Mouse (Mus musculus) heart, embryonic 13.5 days (tissue): ENCODE results near the gene Efhd1. TPM values are rescaled to one million over a fixed set of nuclear protein-coding genes. Genes with fewer than 3 reads are reported as not detected.
A peak's percentile ranks its signal among the peaks of the same experiment; 100 is the strongest.

ENCODE experiments used
- ATAC-seq: fragments of 200-750 bp; cut with Nextera tagmentation; 2 replicates; pipeline ENCODE4 v1.8.0; 2017; ENCODE audit warnings: moderate TSS enrichment; ENCODE audit not compliant: insufficient number of reproducible peaks, low FRiP score, low TSS enrichment; ENCODE audit errors: extremely low read depth
- H3K27ac ChIP-seq: fragments of 300-500 bp; sonication (generic); replicated peaks from 2 replicates; pipeline ENCODE4 v1.5.1; 2015; ENCODE audit warnings: moderate library complexity, mild to moderate bottlenecking, inconsistent platforms
- H3K27me3 ChIP-seq: fragments of 300-500 bp; sonication (generic); replicated peaks from 2 replicates; pipeline ENCODE4 v1.6.1; 2015; ENCODE audit warnings: mild to moderate bottlenecking, inconsistent platforms
- H3K36me3 ChIP-seq: fragments of 300-500 bp; sonication (generic); 2 replicates; pipeline ENCODE4 v1.6.1; 2015; ENCODE audit warnings: mild to moderate bottlenecking, inconsistent platforms
- H3K4me1 ChIP-seq: fragments of 300-500 bp; sonication (generic); 2 replicates; pipeline ENCODE4 v1.6.1; 2015; ENCODE audit warnings: inconsistent platforms
- H3K4me2 ChIP-seq: fragments of 300-500 bp; sonication (generic); 2 replicates; pipeline ENCODE4 v1.6.1; 2015; ENCODE audit warnings: inconsistent platforms, mild to moderate bottlenecking, moderate library complexity
- H3K4me3 ChIP-seq: fragments of 300-500 bp; sonication (generic); 2 replicates; pipeline ENCODE4 v1.5.1; 2015; ENCODE audit warnings: moderate library complexity, mild to moderate bottlenecking, inconsistent platforms
- H3K9ac ChIP-seq: fragments of 300-500 bp; sonication (generic); 2 replicates; pipeline ENCODE4 v1.6.1; 2015; ENCODE audit warnings: inconsistent platforms, mild to moderate bottlenecking, moderate library complexity
- H3K9me3 ChIP-seq: fragments of 300-500 bp; sonication (generic); 2 replicates; pipeline ENCODE4 v1.6.1; 2016; ENCODE audit warnings: inconsistent platforms
- WGBS: fragments of 180-500 bp; shearing (Covaris S2); methylation state at CpG from one replicate; pipeline ENCODE4 v1.1.7; 2015; ENCODE audit warnings: mixed read lengths; 5-methylcytosine and 5-hydroxymethylcytosine counted together
- polyA plus RNA-seq: library from polyadenylated mRNA; unstranded; fragments of >200 nt; fragmentation: Nextera tagmentation; extraction: Ambion mirVana; gene quantifications from 2 replicates; pipeline ENCODE4 v1.2.1, GENCODE M21; 2015

Efhd1 gene
- polyA plus RNA-seq, 1 experiment from 2014 or later: 0.29 TPM

DNA sequence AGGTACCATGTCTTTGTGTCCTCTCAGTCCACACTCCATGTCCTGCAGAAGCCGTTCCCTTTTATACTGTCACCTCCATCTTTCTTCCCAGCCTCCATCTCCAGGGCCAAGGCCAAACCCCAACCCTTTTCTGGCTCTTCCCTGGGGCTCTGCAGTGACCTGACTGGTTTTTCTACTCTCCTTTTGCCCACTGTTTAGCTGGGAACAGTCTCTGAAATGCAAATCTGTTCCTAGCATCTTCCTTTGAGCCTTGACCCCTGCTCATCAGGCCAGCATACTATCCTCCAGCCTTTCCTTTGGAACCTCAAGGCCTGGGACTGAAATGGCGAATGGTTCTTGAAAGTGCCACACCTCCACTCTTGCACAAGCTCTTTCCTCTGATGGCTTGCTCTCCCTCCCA, 49.0 kb downstream of the Efhd1 start:
- Histone ChIP-seq H3K9ac (no peak overlapping the region), H3K9me3 (no peaks in the 10 kb centered on the region), H3K4me1 (peaks cover 6% of the 10 kb centered on the region), H3K27ac (no peak overlapping the region), H3K4me2 (no peak overlapping the region), H3K27me3 (no peaks in the 10 kb centered on the region), H3K36me3 (no peaks in the 10 kb centered on the region), H3K4me3 (no peak overlapping the region)
- WGBS: 79% methylated on average over 2 of the region's 2 CpGs
- no peak for ATAC-seq

DNA sequence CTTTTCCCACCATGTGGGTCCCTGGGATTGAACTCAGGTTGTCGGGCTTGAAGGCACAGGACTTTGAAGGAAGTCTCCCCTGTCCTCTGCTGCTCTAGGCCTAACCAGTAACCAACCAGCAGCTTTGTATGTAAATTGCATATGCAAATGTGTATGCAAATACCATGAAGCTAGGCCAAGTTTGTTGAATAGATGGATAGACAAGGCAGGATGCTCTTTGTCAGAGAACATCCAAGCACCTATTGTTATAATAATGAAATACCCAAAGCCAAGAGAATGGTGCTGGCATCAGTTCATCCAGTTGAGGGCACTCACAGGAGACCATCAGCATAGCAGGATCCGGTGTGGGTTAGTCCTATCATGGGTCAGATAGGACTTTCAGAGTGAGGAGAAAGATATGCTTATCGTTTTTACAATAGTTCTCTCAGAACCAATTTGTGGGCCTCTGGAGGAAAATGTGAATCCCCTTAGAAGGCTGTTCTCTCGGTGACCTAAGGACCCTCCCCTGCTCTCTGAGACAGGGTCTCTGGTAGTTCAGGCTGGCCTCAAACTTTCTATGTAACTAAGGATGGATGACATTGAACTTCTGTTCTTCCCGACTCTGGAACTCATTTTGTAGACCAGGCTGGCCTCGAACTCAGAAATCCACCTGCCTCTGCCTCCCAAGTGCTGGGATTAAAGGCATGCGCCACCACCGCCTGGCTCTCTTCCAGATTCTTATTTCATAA, 49.8 kb downstream of the Efhd1 start:
- peaks cover 5% of the 10 kb centered on the region; the same call in 1 of the 2 replicates for H3K9me3 ChIP-seq
- no peak overlapping the region for H3K9ac ChIP-seq
- WGBS: 79% methylated on average over 8 of the region's 8 CpGs
- ATAC-seq: no peak
- H3K4me2 ChIP-seq: no peak overlapping the region
- no peaks in the 10 kb centered on the region for H3K27me3 ChIP-seq
- no peak overlapping the region for H3K27ac ChIP-seq
- no peaks in the 10 kb centered on the region for H3K36me3 ChIP-seq
- H3K4me1 ChIP-seq: peaks cover 6% of the 10 kb centered on the region
- no peak overlapping the region for H3K4me3 ChIP-seq

DNA sequence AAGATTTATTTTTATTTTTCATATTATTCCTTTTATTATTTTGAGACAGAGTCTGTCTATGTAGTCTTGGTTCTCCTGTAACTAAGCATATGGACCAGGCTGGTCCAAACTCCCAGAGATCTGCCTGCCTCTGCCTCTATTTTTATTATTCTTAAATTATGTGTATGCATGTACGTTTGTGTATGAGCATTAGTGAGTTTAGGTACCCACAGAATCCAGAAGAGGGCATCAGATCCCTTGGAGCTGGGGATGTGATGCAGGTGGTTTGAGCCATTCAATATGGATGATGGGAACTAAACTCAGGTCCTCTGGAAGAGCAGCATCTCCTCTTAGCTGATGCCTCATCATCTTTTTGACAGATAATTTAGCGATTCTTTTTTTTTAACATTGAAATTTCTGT, 51.3 kb downstream of the Efhd1 start:
- no peak for ATAC-seq
- H3K4me1 ChIP-seq: peaks cover 6% of the 10 kb centered on the region
- no peak overlapping the region for H3K4me3 ChIP-seq
- WGBS: 81% methylated on average over 2 of the region's 2 CpGs
- no peaks in the 10 kb centered on the region for H3K27me3 ChIP-seq
- H3K36me3 ChIP-seq: no peaks in the 10 kb centered on the region
- no peak overlapping the region for H3K9ac ChIP-seq
- no peak overlapping the region for H3K27ac ChIP-seq
- H3K4me2 ChIP-seq: no peak overlapping the region
- H3K9me3 ChIP-seq: peaks cover 18% of the 10 kb centered on the region

DNA sequence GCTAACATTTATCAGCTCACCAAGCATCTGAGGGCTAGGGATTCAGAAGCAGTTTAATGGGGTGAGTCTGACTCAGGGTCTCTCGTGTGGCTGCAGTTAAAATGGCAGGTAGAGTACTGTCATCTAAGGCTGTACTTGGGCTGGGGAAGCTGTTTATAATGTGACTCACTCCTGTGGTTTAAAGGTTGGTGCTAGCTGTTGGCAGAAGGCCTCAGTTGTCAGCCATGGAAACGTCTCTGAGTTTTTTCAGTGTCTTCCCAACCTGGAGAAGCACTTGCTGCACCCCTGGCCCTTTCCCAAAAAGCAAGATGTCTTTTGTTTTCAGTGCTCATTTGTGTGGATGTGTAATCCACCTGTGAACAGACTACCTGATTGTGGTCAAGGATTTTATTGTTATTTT, 51.7 kb downstream of the Efhd1 start:
- H3K36me3 ChIP-seq: no peaks in the 10 kb centered on the region
- no peak overlapping the region for H3K9ac ChIP-seq
- no peak for ATAC-seq
- 61% methylated on average over 2 of the region's 2 CpGs for WGBS
- peaks cover 22% of the 10 kb centered on the region for H3K9me3 ChIP-seq
- no peak overlapping the region for H3K4me2 ChIP-seq
- no peak overlapping the region for H3K4me3 ChIP-seq
- H3K4me1 ChIP-seq: peaks cover 6% of the 10 kb centered on the region
- H3K27me3 ChIP-seq: no peaks in the 10 kb centered on the region
- H3K27ac ChIP-seq: no peak overlapping the region

DNA sequence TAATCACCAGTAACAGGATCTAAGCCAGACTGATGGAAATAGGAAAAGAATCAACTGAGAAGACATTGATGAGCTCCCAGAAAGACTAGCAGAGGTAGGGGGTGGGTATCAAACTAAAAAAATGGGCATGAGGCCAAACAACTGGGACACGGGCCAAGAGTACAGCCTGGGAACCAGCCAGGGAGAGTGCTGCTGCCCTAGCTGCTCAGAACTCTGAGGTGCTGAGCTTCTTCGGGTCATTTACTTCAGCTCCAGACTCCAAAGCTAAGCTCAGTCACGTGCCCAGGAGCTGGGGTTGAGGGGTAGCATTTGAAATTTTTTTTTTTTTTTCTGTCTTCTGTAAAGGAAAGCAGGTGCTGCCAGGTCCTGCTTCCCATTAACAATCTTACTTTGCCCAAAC, 52.5 kb downstream of the Efhd1 start:
- Histone ChIP-seq H3K4me1 (peaks cover 6% of the 10 kb centered on the region), H3K4me2 (no peak overlapping the region), H3K27ac (no peak overlapping the region), H3K4me3 (no peak overlapping the region), H3K36me3 (no peaks in the 10 kb centered on the region; the same call in 1 of the 2 replicates), H3K9ac (no peak overlapping the region), H3K9me3 (peaks cover 29% of the 10 kb centered on the region), H3K27me3 (no peaks in the 10 kb centered on the region)
- WGBS: 31% methylated on average over 3 of the region's 3 CpGs
- no peak for ATAC-seq

DNA sequence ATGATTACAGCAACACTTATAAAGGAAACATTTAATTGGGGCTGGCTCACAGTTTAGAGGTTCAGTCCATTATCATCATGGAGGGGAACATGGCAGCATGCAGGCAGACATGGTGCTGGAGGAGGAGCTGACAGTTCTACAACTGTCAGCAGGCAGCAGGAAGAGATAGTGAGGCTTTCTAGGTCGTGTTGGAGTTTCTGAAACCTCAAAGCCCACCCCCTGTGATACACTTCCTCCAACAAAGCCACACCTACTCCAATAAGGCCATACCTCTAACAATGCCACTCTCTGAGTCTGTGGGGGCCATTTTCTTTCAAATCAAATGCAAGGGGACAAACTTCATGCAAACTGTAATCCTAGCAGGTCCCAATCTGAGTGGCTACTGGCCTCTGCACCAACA, 56.9 kb downstream of the Efhd1 start:
- H3K27me3 ChIP-seq: no peaks in the 10 kb centered on the region
- H3K4me3 ChIP-seq: no peak overlapping the region
- H3K36me3 ChIP-seq: no peaks in the 10 kb centered on the region; the same call in 1 of the 2 replicates
- 5% methylated on average over 1 of the region's 1 CpGs for WGBS
- peaks cover 31% of the 10 kb centered on the region for H3K9me3 ChIP-seq
- no peak overlapping the region for H3K27ac ChIP-seq
- H3K9ac ChIP-seq: no peak overlapping the region
- H3K4me2 ChIP-seq: no peak overlapping the region
- H3K4me1 ChIP-seq: peaks cover 6% of the 10 kb centered on the region
- ATAC-seq: no peak

DNA sequence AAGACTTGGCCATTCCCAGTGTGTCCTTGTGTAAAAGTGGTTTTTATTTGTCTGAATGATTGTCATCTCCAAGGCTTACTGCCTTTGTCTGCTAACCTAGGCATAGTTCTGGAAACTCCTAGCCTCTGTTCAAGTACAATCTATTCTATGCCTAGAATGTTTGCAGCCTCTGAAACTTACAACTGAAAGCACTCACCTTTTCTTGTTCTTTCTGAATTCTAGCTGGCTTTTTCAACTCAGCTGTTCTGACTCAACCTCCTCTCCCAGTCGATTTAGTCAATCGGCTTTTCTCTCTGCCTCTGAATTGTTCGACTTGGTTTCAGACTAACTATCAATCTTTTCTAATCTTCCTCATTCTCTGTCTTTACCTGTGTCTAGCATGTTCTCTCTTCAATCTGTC, 58.6 kb downstream of the Efhd1 start:
- Histone ChIP-seq H3K9me3 (peaks cover 31% of the 10 kb centered on the region), H3K4me3 (no peak overlapping the region), H3K4me2 (no peak overlapping the region), H3K27ac (no peak overlapping the region), H3K27me3 (no peaks in the 10 kb centered on the region), H3K36me3 (no peaks in the 10 kb centered on the region; the same call in 1 of the 2 replicates), H3K9ac (no peak overlapping the region), H3K4me1 (peaks cover 5% of the 10 kb centered on the region; the same call in 1 of the 2 replicates)
- 82% methylated on average over 3 of the region's 3 CpGs for WGBS
- ATAC-seq: no peak

DNA sequence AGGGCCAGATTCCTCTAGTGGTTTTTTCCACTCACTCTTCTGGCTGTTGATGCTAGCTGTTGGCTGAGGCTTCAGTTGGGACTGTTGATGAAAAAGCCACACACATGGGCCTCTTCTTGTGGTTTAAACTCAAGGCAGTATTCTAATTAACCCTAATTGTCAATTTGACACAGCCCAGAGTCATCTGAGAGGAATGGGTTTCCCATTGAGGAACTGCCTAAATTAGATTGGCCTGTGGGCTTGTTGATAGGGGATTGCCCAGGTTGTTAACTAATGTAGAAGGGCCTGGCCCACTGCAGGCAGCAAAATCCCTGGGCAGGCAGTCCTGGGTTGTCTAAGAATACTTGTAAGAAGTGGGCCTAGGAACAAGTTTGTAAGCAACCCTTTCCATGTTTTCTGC, 60.5 kb downstream of the Efhd1 start:
- H3K9ac ChIP-seq: no peak overlapping the region
- H3K27me3 ChIP-seq: no peaks in the 10 kb centered on the region
- H3K4me2 ChIP-seq: no peak overlapping the region
- no peak overlapping the region for H3K27ac ChIP-seq
- ATAC-seq: no peak
- peaks cover 20% of the 10 kb centered on the region for H3K9me3 ChIP-seq
- H3K4me1 ChIP-seq: peaks cover 18% of the 10 kb centered on the region
- H3K36me3 ChIP-seq: no peaks in the 10 kb centered on the region; the same call in 1 of the 2 replicates
- no peak overlapping the region for H3K4me3 ChIP-seq

DNA sequence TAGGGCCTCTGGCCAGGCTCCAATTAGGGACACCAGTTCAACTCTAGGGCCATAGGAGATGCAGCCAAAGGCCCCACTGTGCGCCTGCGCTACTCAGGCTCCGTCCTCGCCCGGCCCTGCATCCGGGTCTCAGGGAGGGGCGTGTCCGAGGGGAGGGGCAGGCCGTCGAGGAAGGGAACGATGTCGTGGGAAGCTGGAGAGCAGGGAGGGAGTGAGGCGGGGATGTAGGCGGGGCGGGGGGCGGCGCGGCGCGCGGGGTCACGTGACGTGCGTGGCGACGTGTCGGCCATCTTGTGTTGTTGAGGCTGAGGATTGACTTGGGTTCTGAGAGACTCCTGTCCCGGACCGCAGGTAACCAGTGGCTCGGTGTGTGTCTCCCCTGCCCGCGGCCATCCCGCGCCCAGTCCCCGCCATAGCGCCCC, 62.6 kb downstream of the Efhd1 start, which contains the start of gene Gigyf2:
Gigyf2 (plus strand) TSS at position 257 of the 422 bp plus-strand sequence.
- H3K9me3 ChIP-seq: 0 out of 2 replicates have a peak, but pooled peaks cover under 1% of the 10 kb centered on the region
- peak within 1 kb of the TSS; percentile 97 for H3K27ac ChIP-seq
- peak within 1 kb of the TSS; percentile 81 for H3K4me2 ChIP-seq
- peak; percentile 96 for ATAC-seq
- peaks cover 24% of the 10 kb centered on the region for H3K4me1 ChIP-seq
- peak within 1 kb of the TSS; percentile 99 for H3K9ac ChIP-seq
- peaks cover 9% of the 10 kb centered on the region; the same call in 1 of the 2 replicates for H3K36me3 ChIP-seq
- under 1% methylated on average over 34 of the region's 36 CpGs for WGBS
- peak within 1 kb of the TSS; percentile 98 for H3K4me3 ChIP-seq
- H3K27me3 ChIP-seq: no peaks in the 10 kb centered on the region

DNA sequence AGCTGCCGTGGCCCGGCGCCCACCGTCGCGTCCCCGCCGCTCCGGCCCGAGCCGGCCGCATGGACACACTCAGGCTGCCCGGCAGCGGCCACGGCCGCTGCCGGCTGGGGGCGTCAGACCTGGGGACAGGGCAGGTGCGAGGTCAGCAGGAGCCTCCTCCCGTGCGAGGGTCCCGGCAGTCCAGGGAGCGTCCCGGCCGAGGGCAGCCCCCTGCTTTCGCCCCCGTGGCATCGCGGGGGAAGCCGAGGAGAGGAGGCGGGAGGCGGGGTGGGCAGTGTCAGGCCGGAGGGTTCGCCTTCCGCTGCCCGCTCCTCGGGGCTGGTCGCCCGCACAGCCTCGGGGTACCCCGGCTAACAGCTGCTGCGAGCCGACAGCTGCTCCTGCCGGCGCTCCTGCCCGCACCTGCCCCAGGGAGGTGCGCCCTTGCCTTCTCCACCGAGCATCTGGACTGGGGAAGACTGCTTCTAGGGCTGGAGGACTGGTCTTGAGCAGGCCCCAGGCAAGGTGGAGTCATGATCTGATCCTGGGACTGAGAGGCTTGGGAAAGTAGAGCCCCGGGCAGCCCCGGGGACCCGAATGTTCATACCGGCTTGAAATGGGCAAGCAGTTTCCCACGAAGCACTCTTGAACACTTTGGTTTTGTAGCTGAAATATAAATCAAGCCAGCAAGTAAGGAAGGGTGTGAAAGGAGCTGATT, 63.1 kb downstream of the Efhd1 start:
- peak overlapping the region; percentile 99 for H3K9ac ChIP-seq
- peak overlapping the region; percentile 98 for H3K4me3 ChIP-seq
- H3K4me2 ChIP-seq: peak overlapping the region; percentile 81
- ATAC-seq: peak; percentile 74
- H3K27ac ChIP-seq: peak overlapping the region; percentile 97
- peaks cover 12% of the 10 kb centered on the region; the same call in 1 of the 2 replicates for H3K36me3 ChIP-seq
- peaks cover 24% of the 10 kb centered on the region for H3K4me1 ChIP-seq
- H3K9me3 ChIP-seq: no peaks in the 10 kb centered on the region
- no peaks in the 10 kb centered on the region for H3K27me3 ChIP-seq
- under 1% methylated on average over 50 of the region's 53 CpGs for WGBS

DNA sequence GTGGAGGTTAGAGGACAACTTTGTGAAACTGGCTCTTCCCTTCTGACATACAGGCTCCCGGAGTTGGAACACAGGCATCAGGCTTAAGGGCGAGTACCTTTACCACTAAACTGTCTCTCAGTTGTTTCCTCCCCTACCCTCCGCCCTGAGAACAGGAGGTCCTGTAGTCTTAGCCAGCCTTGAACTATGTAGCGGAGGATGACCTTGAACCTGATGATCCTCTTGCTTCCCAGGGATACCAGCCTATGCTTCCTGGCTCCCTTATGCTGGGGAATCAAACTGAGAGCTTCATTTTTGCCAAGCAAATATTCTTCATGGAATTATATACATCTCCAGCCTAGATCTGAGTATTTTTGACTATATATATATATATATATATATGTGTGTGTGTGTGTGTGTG, 67.6 kb downstream of the Efhd1 start:
- H3K27ac ChIP-seq: no peak overlapping the region

More for the DNA sequence above, 67.6 kb downstream of the Efhd1 start:
- Histone ChIP-seq H3K36me3 (peaks cover 51% of the 10 kb centered on the region), H3K9me3 (no peaks in the 10 kb centered on the region), H3K4me3 (no peak overlapping the region), H3K4me1 (peaks cover 21% of the 10 kb centered on the region), H3K9ac (no peak overlapping the region), H3K27me3 (no peaks in the 10 kb centered on the region), H3K4me2 (no peak overlapping the region)
- ATAC-seq: no peak
- WGBS: 97% methylated on average over 4 of the region's 4 CpGs
